Mouse (Mus musculus): Measurements from ENCODE around the gene Ccdc88c.

DNA sequence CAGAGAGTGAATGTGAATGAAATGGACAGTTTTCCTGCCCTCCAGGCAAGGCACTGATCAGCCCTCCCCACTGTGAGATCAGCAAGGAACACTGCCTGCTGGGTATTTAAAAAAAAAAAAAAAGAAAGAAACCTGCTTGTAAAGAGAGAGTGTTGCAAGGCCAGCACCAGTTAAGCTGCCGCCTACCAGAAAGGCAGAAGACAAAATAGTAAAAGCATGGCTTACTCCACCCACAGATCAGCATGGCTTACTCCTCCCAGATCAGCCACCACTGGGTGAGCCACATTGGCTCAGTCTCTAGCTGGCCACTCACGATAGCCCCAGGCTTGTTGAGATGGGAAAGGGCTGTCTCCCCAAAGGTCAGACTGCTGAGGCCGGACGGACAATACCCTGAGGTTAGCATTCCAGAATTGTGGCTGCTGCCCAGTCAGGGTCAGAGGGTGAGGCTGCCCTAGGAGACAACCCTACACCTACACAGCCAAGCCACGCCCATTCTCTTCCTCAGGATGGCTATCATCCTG is 32.4 kb downstream of the Ccdc88c start:
- TF ChIP-seq CTCF (IDR thresholded peaks at IDR 0.05; ENCODE audit: extremely low read depth, insufficient read depth, low read length) (no peak), POLR2A (IDR thresholded peaks at IDR 0.05; ENCODE audit: extremely low read depth, insufficient read depth, low read length) (no peak)
